Mouse (Mus musculus) liver, adult 2 months (tissue): Measurements from ENCODE around the gene Dusp5. TPM values are rescaled to one million over a fixed set of nuclear protein-coding genes. Genes with fewer than 3 reads are reported as not detected.

ENCODE experiments used
- DNase-seq: peaks from one replicate; pipeline ENCODE4 v3.0.0-alpha.2; 2011; ENCODE audit warnings: low read depth, low spot score; ENCODE audit errors: extremely low read depth
- H3K27ac ChIP-seq: fragments of 200-500 bp; replicated peaks from 2 replicates; pipeline ENCODE4 v1.5.1; 2012; ENCODE audit warnings: low read depth, mild to moderate bottlenecking, control low read depth, inconsistent platforms, low read length; ENCODE audit not compliant: insufficient read depth
- H3K27me3 ChIP-seq: fragments of 200-500 bp; 2 replicates; pipeline ENCODE4 v1.6.1; 2012; ENCODE audit warnings: mild to moderate bottlenecking, moderate library complexity, low read length, inconsistent platforms; ENCODE audit not compliant: control insufficient read depth, insufficient read depth
- H3K36me3 ChIP-seq: fragments of 200-500 bp; 2 replicates; pipeline ENCODE4 v1.6.1; 2012; ENCODE audit warnings: low read length, inconsistent platforms; ENCODE audit not compliant: control insufficient read depth, insufficient read depth
- H3K4me1 ChIP-seq: fragments of 200-500 bp; 2 replicates; pipeline ENCODE4 v1.6.1; 2011; ENCODE audit warnings: low read length; ENCODE audit not compliant: control insufficient read depth, insufficient read depth
- H3K4me3 ChIP-seq: fragments of 200-500 bp; 2 replicates; pipeline ENCODE4 v1.5.1; 2011; ENCODE audit warnings: low read depth, mild to moderate bottlenecking, control low read depth, low read length, moderate library complexity; ENCODE audit not compliant: insufficient read depth
- H3K79me2 ChIP-seq: fragments of 200-500 bp; 2 replicates; pipeline ENCODE4 v1.6.1; 2012; ENCODE audit warnings: inconsistent platforms, mild to moderate bottlenecking, low read length, moderate library complexity; ENCODE audit not compliant: control insufficient read depth, insufficient read depth
- H3K9ac ChIP-seq: fragments of 200-500 bp; 2 replicates; pipeline ENCODE4 v1.6.1; 2012; ENCODE audit warnings: low read depth, mild to moderate bottlenecking, control low read depth, inconsistent platforms, low read length
- CTCF ChIP-seq: fragments of 200-500 bp; IDR thresholded peaks from 2 replicates; pipeline ENCODE4 v1.5.1; 2011; ENCODE audit warnings: low read depth, low read length, control low read depth
- POLR2A ChIP-seq: fragments of 200-500 bp; IDR thresholded peaks from 2 replicates; pipeline ENCODE4 v1.6.1; 2011; ENCODE audit warnings: low read length, control low read depth; ENCODE audit not compliant: insufficient read depth; ENCODE audit errors: extremely low read depth
- WGBS: fragments of 180-500 bp; shearing (Covaris S2); methylation state at CpG from one replicate; pipeline ENCODE4 v1.1.7; 2018; 5-methylcytosine and 5-hydroxymethylcytosine counted together
- polyA plus RNA-seq: library from polyadenylated mRNA; depleted of rRNA; stranded (reverse); fragments of >200 nt; gene quantifications from 2 replicates; pipeline ENCODE4 v1.2.3, GENCODE M21; 2012
- total RNA-seq: library from RNA; depleted of rRNA; stranded (reverse); fragments of >200 nt; gene quantifications from 2 replicates; pipeline ENCODE4 v1.2.3, GENCODE M21; 2014

Dusp5 gene
- total and polyA plus RNA-seq, 2 experiments: 0.18 to 1.2 TPM

GRCm38 (mm10) chr19:53531416-53531815 is 2.5 kb downstream of the Dusp5 start:
- DNase-seq: no peak
- Histone ChIP-seq H3K9ac (0 out of 2 replicates have a peak overlapping the region, but pooled peaks have one; percentile 15), H3K79me2 (no peaks in the 10 kb centered on the region), H3K4me3 (no peak overlapping the region), H3K4me1 (no peaks in the 10 kb centered on the region), H3K27me3 (no peaks in the 10 kb centered on the region), H3K27ac (no peak overlapping the region), H3K36me3 (no peaks in the 10 kb centered on the region)
- TF ChIP-seq POLR2A (no peak), CTCF (no peak)
- WGBS: 77% methylated on average over 10 of the region's 10 CpGs

GRCm38 (mm10) chr19:53532021-53532420 is 3.1 kb downstream of the Dusp5 start:
- Histone ChIP-seq H3K4me1 (no peaks in the 10 kb centered on the region), H3K36me3 (no peaks in the 10 kb centered on the region), H3K27me3 (no peaks in the 10 kb centered on the region), H3K79me2 (no peaks in the 10 kb centered on the region), H3K4me3 (no peak overlapping the region), H3K27ac (no peak overlapping the region), H3K9ac (no peak overlapping the region)
- 49% methylated on average over 6 of the region's 6 CpGs for WGBS
- DNase-seq: no peak
- no peak for TF ChIP-seq POLR2A
- TF ChIP-seq CTCF: no peak

- WGBS: 70% methylated on average over 6 of the region's 6 CpGs
- H3K4me3 ChIP-seq: no peak overlapping the region
- no peaks in the 10 kb centered on the region for H3K27me3 ChIP-seq
- DNase-seq: no peak
- no peaks in the 10 kb centered on the region for H3K4me1 ChIP-seq
- TF ChIP-seq POLR2A: no peak
- no peak for TF ChIP-seq CTCF
- no peaks in the 10 kb centered on the region for H3K36me3 ChIP-seq
- no peaks in the 10 kb centered on the region for H3K79me2 ChIP-seq
- no peak overlapping the region for H3K27ac ChIP-seq
- H3K9ac ChIP-seq: no peak overlapping the region
These were observed 3.8 kb downstream of the Dusp5 start for GRCm38 (mm10) chr19:53532676-53533075.

- Histone ChIP-seq H3K36me3 (no peaks in the 10 kb centered on the region), H3K4me1 (no peaks in the 10 kb centered on the region), H3K27ac (no peak overlapping the region), H3K4me3 (no peak overlapping the region), H3K79me2 (no peaks in the 10 kb centered on the region), H3K27me3 (no peaks in the 10 kb centered on the region), H3K9ac (no peak overlapping the region)
- TF ChIP-seq CTCF (no peak), POLR2A (no peak)
- DNase-seq: no peak
- whole genome bisulfite sequencing: 88% methylated on average over 7 of the region's 7 CpGs
These were observed 4.3 kb downstream of the Dusp5 start for GRCm38 (mm10) chr19:53533236-53533635.

GRCm38 (mm10) chr19:53533810-53534601 is 5.1 kb downstream of the Dusp5 start:
- no peak overlapping the region for H3K9ac ChIP-seq
- no peaks in the 10 kb centered on the region for H3K36me3 ChIP-seq
- TF ChIP-seq POLR2A (no peak), CTCF (no peak)
- H3K27ac ChIP-seq: no peak overlapping the region
- H3K79me2 ChIP-seq: no peaks in the 10 kb centered on the region
- H3K27me3 ChIP-seq: no peaks in the 10 kb centered on the region
- H3K4me1 ChIP-seq: no peaks in the 10 kb centered on the region
- 89% methylated on average over 15 of the region's 15 CpGs for WGBS
- DNase-seq: no peak
- no peak overlapping the region for H3K4me3 ChIP-seq

GRCm38 (mm10) chr19:53534757-53535410 is 6.0 kb downstream of the Dusp5 start:
- no peak for DNase-seq
- Histone ChIP-seq H3K4me1 (no peaks in the 10 kb centered on the region), H3K27me3 (no peaks in the 10 kb centered on the region), H3K27ac (no peak overlapping the region), H3K36me3 (no peaks in the 10 kb centered on the region), H3K9ac (no peak overlapping the region), H3K4me3 (no peak overlapping the region), H3K79me2 (no peaks in the 10 kb centered on the region)
- WGBS: 63% methylated on average over 7 of the region's 7 CpGs
- TF ChIP-seq CTCF: no peak
- TF ChIP-seq POLR2A: no peak
